Mouse (Mus musculus) layer of hippocampus, postnatal 25 days (tissue): Measurements from ENCODE around the gene Cox11. TPM values are rescaled to one million over a fixed set of nuclear protein-coding genes. Genes with fewer than 3 reads are reported as not detected.

Source experiments
- DNase-seq, 2 experiments: peaks; one replicate each; pipeline ENCODE4 v3.0.0; 2022; ENCODE audit warnings: mixed read lengths in 2 of 2, low spot score in 1 of 2; ENCODE audit errors: extremely low spot score in 1 of 2
- total RNA-seq, 2 experiments: library from RNA; stranded (reverse); gene quantifications; 2 replicates each; pipeline ENCODE4 v1.2.3; 2021

The Cox11 gene
- 10 to 100 TPM; 23.9 to 29.0 TPM for total RNA-seq

DNA sequence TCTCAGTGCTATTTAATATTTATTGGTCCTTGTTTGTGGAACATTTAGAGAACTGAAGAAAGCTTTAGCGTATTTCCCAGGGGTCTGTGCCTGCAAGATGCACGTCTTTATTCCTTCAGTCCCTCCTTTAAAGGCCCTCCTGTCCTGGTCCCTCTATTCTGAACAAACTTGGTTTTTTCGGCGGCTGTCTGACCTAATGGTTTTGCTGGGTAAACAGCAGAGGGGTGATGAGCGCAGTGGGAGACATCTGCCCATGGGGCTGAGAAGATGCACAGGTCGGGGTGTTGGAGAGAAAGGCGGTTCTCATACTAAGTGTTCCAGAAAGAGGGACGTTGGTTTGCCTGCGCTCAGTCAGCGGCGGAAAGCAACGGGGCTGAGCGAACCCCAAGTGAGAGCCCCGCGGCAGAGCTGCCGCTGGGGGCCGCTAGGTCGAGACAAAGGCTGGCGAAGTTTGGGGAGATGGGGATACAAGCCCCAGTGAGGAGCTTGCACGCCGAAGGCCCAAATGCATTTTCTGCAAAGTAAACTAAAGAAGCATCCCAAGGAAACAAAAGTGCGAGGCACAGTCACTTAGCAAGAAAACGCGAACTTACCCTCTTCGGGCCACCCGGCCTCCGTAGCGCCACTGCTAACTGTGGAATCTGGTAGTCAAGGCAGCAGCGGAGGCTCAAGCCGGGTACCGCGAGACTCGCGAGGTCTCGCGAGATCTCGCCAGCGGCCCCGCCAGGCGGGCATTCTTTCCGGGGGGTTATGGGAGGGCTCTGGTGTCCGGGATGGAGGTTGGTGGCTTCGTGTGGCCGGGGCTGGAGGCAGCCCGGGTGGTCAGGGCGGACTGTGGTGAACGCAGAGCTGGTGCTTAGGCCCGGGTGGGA is at the start of gene Cox11, which contains the start of gene Stxbp4:
Cox11 (plus strand) TSS at position 734 of the 872 bp plus-strand sequence.
Stxbp4 (minus strand) TSS at position 645 of the 872 bp plus-strand sequence.
- peak; percentile 90 for DNase-seq

DNA sequence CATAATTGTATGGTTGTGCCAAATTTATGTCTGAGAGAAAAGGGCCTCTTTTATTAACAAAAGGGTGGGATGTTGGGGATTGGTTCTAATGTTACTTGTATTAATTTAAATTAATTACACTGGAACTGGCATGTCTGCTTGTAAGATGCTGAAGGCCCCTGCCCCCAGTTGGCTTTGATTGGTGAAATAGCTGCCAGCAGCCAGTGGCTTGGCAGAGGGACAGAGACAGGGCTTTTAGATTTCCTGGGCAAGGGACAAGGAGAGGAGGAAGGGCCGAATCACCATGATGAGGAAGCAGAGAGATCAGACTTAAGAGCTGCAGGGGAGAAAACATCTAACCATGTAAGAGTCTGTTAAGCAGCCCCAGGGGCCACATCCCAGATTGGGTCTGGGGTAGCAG is 47.0 kb upstream of the Cox11 start:
- DNase-seq = no peak

- DNase-seq = no peak
Observed at GRCm38 (mm10) chr11:90595826-90596225, 42.1 kb upstream of the Cox11 start.

DNA sequence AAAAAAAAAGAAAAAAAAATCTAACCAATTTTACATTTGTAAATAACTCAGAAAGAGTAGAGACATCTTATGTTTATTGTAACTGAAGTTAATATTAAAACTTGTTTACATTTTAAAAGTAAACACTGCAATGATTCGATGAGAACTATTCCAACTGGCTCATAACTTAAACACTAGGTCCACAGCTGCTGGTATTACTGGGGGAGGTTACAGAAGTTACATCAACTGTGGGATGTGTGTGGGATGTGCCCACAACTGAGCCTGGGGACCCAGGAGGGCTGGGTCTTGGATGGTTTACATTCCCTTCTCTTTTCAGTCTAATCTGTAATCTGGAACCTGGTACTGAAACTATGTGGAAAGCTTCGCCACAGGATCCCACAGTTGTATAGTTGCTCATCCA is 34.9 kb upstream of the Cox11 start:
- no peak for DNase-seq

DNA sequence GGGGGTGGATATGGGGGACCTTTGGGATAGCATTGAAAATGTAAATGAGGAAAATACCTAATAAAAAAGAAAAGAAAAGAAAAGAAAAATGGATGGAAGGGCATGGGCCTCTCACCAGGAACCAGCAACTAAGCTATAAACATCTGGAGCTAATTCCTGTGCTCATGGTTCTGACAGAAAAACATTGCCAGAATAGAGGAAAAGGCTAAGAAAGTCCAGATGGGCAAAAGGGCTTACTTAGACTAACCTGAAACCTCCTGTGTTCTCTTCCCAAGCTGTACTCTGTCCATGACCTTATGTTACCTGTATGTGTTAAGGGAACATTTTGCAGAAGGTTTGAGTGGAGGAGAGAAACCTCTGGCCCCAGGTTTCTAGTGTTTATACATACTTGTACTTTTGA is 25.9 kb upstream of the Cox11 start:
- no peak for DNase-seq

DNA sequence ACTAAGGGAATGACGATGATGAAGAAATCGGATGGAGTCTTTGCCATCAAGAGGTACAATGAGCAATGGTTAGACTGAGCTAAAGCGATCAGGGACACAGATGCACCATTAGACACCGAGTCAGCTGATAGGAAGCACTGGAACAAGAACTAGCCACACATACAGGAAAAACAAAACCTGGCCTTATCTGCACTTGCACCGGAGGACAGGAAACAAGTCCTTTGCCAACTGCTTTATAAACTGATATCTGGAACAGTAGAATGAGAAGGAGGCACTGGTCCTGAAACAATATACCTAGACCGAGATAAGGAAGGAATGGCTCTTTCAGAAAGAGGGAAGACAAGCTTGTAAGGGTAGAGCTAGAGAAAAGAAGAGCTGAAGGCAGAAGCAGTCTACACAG is 23.2 kb upstream of the Cox11 start:
- no peak for DNase-seq

GRCm38 (mm10) chr11:90616431-90616830 is 21.5 kb upstream of the Cox11 start:
- DNase-seq = no peak

DNA sequence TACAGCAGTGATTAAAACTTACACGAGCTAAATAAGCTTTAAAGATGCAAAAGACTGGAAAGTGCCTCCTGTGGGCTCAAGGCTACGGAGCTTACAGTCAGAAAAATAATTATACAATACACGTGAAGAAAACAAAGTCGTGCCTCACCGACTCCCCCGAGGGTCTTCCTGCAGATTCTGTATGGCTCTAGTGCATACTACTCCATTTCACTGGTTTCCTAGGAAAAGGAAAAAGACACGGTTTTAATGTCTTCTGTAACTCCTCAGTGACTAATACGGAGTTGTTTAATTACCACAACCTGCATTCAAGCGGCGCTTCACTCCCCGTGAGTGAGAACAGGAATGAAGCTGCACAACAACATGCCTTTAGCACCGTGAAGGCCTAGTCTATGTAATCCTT is 15.9 kb upstream of the Cox11 start:
- no peak for DNase-seq

DNA sequence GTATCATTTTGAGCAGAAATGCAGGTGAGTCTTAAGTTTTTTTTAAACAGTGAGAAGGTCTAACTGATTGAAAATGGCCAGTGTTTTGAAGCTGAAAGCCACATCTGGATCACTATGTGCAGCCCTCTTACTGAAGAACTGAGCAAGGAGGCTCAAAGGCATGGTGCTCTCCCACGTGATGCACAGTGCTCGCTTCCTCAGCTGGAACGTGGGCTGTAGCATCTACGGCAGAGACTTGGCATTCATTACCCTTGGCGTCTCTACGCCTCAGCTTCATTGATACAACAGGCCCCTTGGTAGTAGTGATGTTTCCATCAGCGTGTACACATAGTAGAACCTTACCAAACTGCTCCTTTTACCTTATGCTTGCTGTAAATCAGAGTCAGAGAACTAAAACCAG is 15.5 kb upstream of the Cox11 start:
- DNase-seq = no peak

DNA sequence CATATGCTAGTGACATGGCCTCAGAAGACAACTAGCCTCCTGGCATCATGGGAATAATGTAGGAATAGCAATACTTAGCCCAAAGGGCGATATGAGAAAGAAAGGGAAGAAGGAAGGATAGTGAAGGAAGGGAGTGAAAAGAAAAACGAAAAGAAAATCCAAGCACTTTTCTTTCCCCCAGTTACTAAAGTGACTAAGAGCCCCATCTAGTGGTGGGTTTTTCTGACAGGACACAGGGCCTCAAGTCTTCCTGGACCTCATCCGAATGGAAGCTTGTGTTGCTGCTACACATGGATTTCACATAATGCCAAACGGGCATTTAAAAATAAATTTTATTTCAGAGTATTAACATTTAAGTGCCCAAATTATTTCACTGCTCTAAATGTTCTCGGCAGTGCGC is 14.5 kb upstream of the Cox11 start:
- DNase-seq = peak in 1 of 2 experiments; percentile 64

DNA sequence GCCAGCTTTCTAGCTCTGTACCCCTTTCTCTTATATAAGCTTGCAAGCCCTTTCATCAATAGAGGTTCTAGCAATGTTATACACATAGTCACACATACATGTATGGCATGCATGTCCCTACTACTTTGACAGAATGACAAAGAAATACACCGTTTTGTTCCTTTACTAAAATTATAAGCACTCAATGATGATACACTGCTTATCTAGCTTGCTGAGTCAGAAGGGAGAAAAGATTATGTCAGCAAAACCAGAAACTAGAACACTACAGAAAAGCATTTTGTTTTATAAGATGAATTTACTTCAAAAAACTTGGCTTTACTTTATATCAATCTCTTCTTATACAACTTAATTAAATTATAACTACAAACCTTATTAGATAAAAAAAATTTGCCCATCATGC is 12.8 kb upstream of the Cox11 start:
- DNase-seq = no peak

DNA sequence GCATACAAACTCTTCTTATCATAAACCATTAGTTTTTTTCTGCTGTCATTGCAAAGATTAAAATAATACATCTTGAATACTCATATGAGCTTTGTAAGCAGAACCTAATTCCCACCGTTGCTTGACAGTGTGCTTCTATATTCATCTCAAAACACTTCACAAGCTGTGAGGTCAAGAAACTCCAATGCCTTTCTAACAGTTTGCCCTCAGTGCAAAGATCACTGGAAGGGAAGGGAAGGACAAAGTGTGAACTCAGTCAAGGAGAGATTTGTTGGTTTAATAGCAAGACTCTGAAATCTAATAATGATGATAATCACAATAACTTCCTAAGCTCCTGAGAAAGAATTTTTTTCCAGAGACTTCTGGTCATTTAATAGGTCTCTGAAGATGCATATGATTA is 10.2 kb upstream of the Cox11 start:
- no peak for DNase-seq

- DNase-seq = no peak
Observed at GRCm38 (mm10) chr11:90632480-90632879, 5.5 kb upstream of the Cox11 start.

DNA sequence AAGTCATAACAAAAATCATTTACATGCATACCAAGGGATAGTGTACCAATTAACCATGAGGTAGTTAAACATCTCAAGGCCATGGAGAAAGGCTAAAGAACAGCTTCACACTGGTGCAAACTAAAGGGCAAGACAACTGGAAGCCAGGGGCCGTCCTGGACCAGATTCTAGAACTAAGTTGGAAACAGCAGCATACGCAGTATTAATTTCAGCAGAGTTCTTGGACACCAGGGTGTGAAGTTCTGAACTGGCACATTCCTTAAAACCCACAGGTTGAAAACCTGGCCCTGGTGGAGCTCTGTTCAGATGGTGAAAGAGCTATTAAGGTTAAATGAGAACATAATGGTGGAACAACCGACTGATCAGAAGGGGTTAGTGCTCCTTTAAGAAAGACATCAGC is 3.3 kb upstream of the Cox11 start:
- DNase-seq = no peak

DNA sequence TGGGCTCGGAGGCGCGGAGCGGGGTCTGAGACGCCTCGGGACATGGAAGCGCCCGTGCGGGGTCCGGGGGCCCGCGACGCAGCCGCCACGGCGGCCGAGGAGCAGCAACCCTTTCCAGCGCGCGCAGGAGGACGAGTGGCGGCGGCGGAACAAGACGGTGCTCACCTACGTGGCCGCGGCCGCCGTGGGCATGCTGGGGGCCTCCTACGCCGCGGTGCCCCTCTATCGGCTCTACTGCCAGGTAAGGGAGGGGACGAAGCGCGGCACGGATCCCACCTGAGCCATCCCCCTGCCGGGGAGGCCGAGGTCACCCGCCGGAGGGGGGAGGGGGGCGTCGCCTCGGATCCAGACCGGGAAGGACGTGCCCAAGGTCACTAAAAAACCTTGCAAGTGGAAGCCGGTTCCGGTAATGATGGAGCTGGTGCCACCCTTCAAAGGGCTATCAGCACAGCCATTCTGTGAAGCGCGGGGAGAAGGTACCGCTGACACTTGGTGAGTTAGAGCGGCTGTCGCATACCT is 398 bp downstream of the Cox11 start:
- DNase-seq = peak in 1 of 2 experiments; percentile 14

DNA sequence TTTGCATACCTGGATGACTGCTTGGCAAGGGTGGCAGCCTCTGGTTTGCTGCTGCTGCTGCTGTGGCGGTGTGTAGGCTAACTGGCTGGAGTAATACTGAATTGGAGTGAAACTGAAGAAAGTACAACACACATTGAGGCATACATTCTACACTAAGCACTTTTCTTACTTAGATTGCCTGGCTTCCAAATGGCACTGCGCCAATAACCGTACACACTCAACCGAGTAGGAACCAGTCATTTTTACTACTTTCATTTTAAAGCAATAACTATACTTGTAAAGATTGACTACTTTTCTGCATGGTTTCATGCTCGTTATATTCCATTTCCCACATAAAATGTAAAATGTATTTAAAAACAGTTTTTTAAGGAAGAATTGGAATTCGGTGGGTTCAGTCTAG is 11.8 kb downstream of the Cox11 start:
- no peak for DNase-seq

- DNase-seq = no peak
Observed at GRCm38 (mm10) chr11:90650231-90650885, 12.4 kb downstream of the Cox11 start.

DNA sequence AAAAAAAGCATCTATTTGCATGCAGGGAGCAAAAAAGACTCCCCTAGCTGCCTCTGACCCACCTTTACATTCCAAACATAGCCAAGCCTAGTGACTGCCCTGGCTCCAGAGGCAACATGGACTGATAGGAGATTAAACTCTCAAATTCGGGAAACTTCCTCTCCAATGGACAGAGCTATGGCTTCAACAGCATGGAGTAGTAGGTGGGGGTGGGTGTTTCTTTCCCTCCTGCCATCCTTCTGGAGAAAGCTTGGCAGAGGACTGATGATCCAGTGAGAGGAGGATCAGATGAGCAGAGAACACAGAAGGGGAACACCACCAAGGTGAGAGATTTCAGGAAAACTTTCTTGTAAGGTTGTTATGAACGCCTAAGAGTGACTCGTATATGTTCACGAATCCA is 14.6 kb downstream of the Cox11 start:
- no peak for DNase-seq

DNA sequence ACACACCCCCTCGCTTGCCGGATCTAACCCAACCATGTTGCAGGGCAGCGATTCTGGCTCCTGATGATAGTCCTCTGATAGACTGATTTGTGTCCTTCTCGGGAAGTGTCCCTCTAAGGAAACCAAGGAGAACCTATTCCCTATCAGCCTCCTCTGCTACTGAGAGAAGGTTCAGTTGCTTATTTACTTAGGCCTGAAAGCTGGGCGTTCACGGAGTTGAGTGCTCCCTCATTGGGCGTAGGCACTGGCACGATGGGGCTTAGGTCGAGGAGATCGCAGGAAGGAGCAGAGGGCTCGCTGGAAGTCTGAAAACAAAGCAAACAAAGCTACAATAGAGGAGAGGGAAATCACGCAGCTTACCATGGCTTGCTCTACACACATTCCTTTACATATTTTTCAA is 19.6 kb downstream of the Cox11 start:
- DNase-seq = no peak

- DNase-seq = no peak
Observed at GRCm38 (mm10) chr11:90660662-90661061, 22.7 kb downstream of the Cox11 start.

GRCm38 (mm10) chr11:90663052-90663451 is 25.1 kb downstream of the Cox11 start:
- no peak for DNase-seq
